Mouse (Mus musculus): ENCODE measurements around the gene Syde2. TPM values are rescaled to one million over a fixed set of nuclear protein-coding genes. Genes with fewer than 3 reads are reported as not detected.

Syde2 gene
- total and polyA plus RNA-seq, 3 experiments: 0.10 to 0.30 TPM; not detected in 1

DNA sequence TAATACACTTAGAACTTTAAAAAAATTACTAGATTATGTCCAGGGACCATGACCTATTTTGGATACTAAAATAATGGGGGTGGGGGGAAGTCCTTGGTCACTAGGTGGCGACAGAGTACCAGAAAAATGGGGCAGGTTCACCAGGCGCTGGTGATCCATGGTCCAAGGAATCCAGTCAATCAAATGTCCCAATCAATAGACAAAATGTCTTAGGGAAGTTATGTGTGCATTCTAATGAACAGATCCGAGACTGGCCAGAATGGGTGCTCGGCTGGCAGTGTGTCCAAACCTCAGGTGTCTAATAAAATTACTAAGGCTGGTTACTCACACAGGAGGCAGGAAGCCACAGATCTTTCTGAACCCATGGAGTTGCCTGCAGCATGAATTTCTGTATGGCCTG is 70.6 kb downstream of the Syde2 start (continued):
- 0 out of 2 replicates have a peak, but pooled peaks have one; percentile 19 for TF ChIP-seq ETS1 (conservative IDR thresholded peaks at IDR 0.05; ENCODE audit: low read depth, low read length)
- TF ChIP-seq MAX (IDR thresholded peaks at IDR 0.05; ENCODE audit: low read length): peak; percentile 68
- no peak for TF ChIP-seq NRF1 (IDR thresholded peaks at IDR 0.05; ENCODE audit: low read depth, low read length)
- TF ChIP-seq TCF12 (IDR thresholded peaks at IDR 0.05; ENCODE audit: low read depth, low read length): peak; percentile 42; the same call in 1 of the 2 replicates
- no peak for TF ChIP-seq TBP (conservative IDR thresholded peaks at IDR 0.05; ENCODE audit: low read depth, low read length)
- 0 out of 2 replicates have a peak, but pooled peaks have one; percentile 25 for TF ChIP-seq UBTF (IDR thresholded peaks at IDR 0.05; ENCODE audit: low read depth, low read length)

DNA sequence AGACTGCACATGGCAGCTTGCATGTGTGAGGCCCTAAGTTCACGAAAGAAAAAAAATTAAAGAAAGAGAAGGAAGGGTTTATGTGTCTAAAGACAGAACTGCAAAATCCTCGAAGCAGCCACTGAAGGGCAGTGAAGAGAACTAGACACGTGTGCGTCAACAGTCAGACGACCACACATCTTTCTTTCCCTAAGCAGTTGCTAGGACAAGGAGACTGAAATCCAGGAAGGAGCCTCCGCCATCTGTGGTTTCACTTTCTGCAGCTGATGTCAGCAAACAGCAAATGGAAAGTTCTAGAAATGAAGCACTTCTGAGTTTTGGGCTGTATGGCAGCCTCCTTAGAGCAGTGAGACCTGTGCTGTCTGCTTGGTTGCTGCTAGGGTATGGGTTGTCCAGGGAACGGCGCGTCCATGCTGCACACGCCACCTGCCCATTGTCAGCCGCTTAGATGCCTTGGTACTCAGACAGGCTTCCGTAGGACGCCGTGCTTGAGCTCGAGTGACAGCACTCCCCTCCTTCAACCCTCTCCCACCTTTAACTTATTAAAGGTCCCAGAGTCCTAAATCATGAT is 71.8 kb downstream of the Syde2 start:
- H3K4me3 ChIP-seq (replicated peaks in 1 of 3; ENCODE audit: low read depth in 2 of 3, low read length in 2 of 3, poor library complexity in 1 of 3): no peak overlapping the region
- peak; percentile 48 for DNase-seq (ENCODE audit: extremely low read depth)
- in situ Hi-C loops (cut with MboI; ENCODE audit: low pct_ligation_motif_present, low pct_unique_long_range_greater_than_20kb, low sequenced_read_pairs) (loop anchor here (5.0 to 10.0 kb wide), 3 partner anchors 122 to 225 kb away; partner anchors contain the start of gene 2410004B18Rik), dilution Hi-C loops (cut with MboI; ENCODE audit: extremely low pct_ligation_motif_present, extremely low pct_unique_long_range_greater_than_20kb, low sequenced_read_pairs) (no loop called here)
- 0 out of 2 replicates have a peak overlapping the region, but pooled peaks have one; percentile 4 for H3K9ac ChIP-seq (ENCODE audit: insufficient read depth, low read depth)
- no peaks in the 10 kb centered on the region for H3K36me3 ChIP-seq (replicated peaks in 1 of 2; ENCODE audit: control insufficient read depth in 1 of 2, insufficient read depth in 1 of 2, low read length in 1 of 2)
- peaks cover 2 to 23% of the 10 kb centered on the region in 2 experiments for H3K4me1 ChIP-seq (ENCODE audit: control insufficient read depth in 1 of 2, insufficient read depth in 2 of 2)
- 0 out of 2 replicates have a peak overlapping the region, but pooled peaks have one; percentile 3 for H3K4me2 ChIP-seq (ENCODE audit: insufficient read depth, low read depth, poor library complexity, severe bottlenecking)
- no peaks in the 10 kb centered on the region for H3K79me2 ChIP-seq (replicated peaks; ENCODE audit: control insufficient read depth, extremely low read depth, insufficient read depth, poor library complexity, severe bottlenecking)
- no peak overlapping the region for H3K27ac ChIP-seq (ENCODE audit: insufficient read depth, low read depth)
- no peaks in the 10 kb centered on the region for H3K27me3 ChIP-seq (replicated peaks)
- H3K9me3 ChIP-seq (replicated peaks; ENCODE audit: low read length): no peaks in the 10 kb centered on the region
- peak; percentile 2; the same call in 1 of the 2 replicates for TF ChIP-seq ZC3H11A (IDR thresholded peaks at IDR 0.05; ENCODE audit: low read depth, low read length)
- peak; percentile 25 for TF ChIP-seq RAD21 (IDR thresholded peaks at IDR 0.05; ENCODE audit: low read depth, low read length)
- peak; percentile 77; the same call in 1 of the 2 replicates for TF ChIP-seq MAFK (IDR thresholded peaks at IDR 0.05; ENCODE audit: insufficient replicate concordance, low read length)
- no peak for TF ChIP-seq ZKSCAN1 (IDR thresholded peaks at IDR 0.05; ENCODE audit: borderline replicate concordance, low read depth, low read length)
- TF ChIP-seq CHD1 (IDR thresholded peaks at IDR 0.05; ENCODE audit: low read depth, low read length): no peak
- no peak for TF ChIP-seq UBTF (IDR thresholded peaks at IDR 0.05; ENCODE audit: low read depth, low read length)
- no peak for TF ChIP-seq USF1 (IDR thresholded peaks at IDR 0.05; ENCODE audit: low read depth, low read length)
- peak; percentile 86 for TF ChIP-seq ETS1 (conservative IDR thresholded peaks at IDR 0.05; ENCODE audit: low read depth, low read length)
- no peak for TF ChIP-seq PAX5 (IDR thresholded peaks at IDR 0.05; ENCODE audit: low read length)
- no peak for TF ChIP-seq NELFE (IDR thresholded peaks at IDR 0.05; ENCODE audit: low read depth, low read length)
- no peak for TF ChIP-seq MAZ (IDR thresholded peaks at IDR 0.05; ENCODE audit: low read depth, low read length)
- TF ChIP-seq MEF2A (IDR thresholded peaks at IDR 0.05; ENCODE audit: borderline replicate concordance, low read depth, low read length): peak; percentile 70; the same call in 1 of the 2 replicates
- no peak; the same call in 1 of the 2 replicates for TF ChIP-seq HCFC1 (IDR thresholded peaks at IDR 0.05; ENCODE audit: low read depth, low read length)
- TF ChIP-seq TBP (conservative IDR thresholded peaks at IDR 0.05; ENCODE audit: low read depth, low read length): no peak
- TF ChIP-seq MAX (IDR thresholded peaks at IDR 0.05; ENCODE audit: low read length): peak; percentile 89
- peak; percentile 86 for TF ChIP-seq IRF4 (IDR thresholded peaks at IDR 0.05; ENCODE audit: low read depth, low read length)
- TF ChIP-seq POLR2AphosphoS2 (IDR thresholded peaks at IDR 0.05; ENCODE audit: low read depth, low read length): no peak
- no peak for TF ChIP-seq JUN (IDR thresholded peaks at IDR 0.05; ENCODE audit: insufficient read depth, low read depth, low read length)
- TF ChIP-seq POLR2A (IDR thresholded peaks at IDR 0.05; ENCODE audit: low read depth, low read length): no peak
- no peak for TF ChIP-seq E2F4 (IDR thresholded peaks at IDR 0.05; ENCODE audit: insufficient replicate concordance, low read depth, low read length)
- TF ChIP-seq TCF12 (IDR thresholded peaks at IDR 0.05; ENCODE audit: low read depth, low read length): peak; percentile 75
- peak; percentile 46 for TF ChIP-seq SMC3 (IDR thresholded peaks at IDR 0.05; ENCODE audit: low read depth, low read length)
- TF ChIP-seq NRF1 (IDR thresholded peaks at IDR 0.05; ENCODE audit: low read depth, low read length): no peak
- peak; percentile 93 for TF ChIP-seq MYC (IDR thresholded peaks at IDR 0.05; ENCODE audit: low read depth, low read length)
- TF ChIP-seq USF2 (conservative IDR thresholded peaks at IDR 0.05; ENCODE audit: low read depth, low read length): peak; percentile 46; the same call in 1 of the 2 replicates
- peak; percentile 87 for TF ChIP-seq BHLHE40 (IDR thresholded peaks at IDR 0.05; ENCODE audit: low read depth, low read length)
- no peak for TF ChIP-seq CHD2 (IDR thresholded peaks at IDR 0.05; ENCODE audit: low read length)
- TF ChIP-seq ZMIZ1 (IDR thresholded peaks at IDR 0.05; ENCODE audit: low read depth, low read length): no peak
- peak; percentile 59; the same call in 1 of the 2 replicates for TF ChIP-seq EP300 (IDR thresholded peaks at IDR 0.05; ENCODE audit: low read length)
- TF ChIP-seq KAT2A (IDR thresholded peaks at IDR 0.05; ENCODE audit: insufficient replicate concordance, low read length): no peak
- peak; percentile 68; the same call in 1 of the 2 replicates for TF ChIP-seq SIN3A (IDR thresholded peaks at IDR 0.05; ENCODE audit: low read length)
- no peak for TF ChIP-seq JUND (conservative IDR thresholded peaks at IDR 0.05; ENCODE audit: low read depth, low read length)
- peak; percentile 84 for TF ChIP-seq MXI1 (IDR thresholded peaks at IDR 0.05; ENCODE audit: low read depth, low read length)
- peak; percentile 57; the same call in 1 of the 2 replicates for TF ChIP-seq RCOR1 (conservative IDR thresholded peaks at IDR 0.05; ENCODE audit: low read depth, low read length)
- TF ChIP-seq CTCF (conservative IDR thresholded peaks at IDR 0.05 in 1 of 2, IDR thresholded peaks at IDR 0.05 in 1 of 2; ENCODE audit: low read depth in 2 of 2, low read length in 2 of 2): peak in 1 of 2 experiments; percentile 49; a peak in 2 of 4 replicates

Data from CH12.LX (cell line).